Mouse (Mus musculus) limb, embryonic 12.5 days (tissue): ENCODE measurements around the gene Inafm2. TPM values are rescaled to one million over a fixed set of nuclear protein-coding genes. Genes with fewer than 3 reads are reported as not detected.
A peak's percentile ranks its signal among the peaks of the same experiment; 100 is the strongest.

Source experiments
- ATAC-seq: fragments of 200-750 bp; cut with Nextera tagmentation; 2 replicates; pipeline ENCODE4 v1.8.0; 2017; ENCODE audit warnings: low read depth, moderate TSS enrichment; ENCODE audit not compliant: insufficient number of reproducible peaks, insufficient read depth, low FRiP score, low TSS enrichment
- H3K27ac ChIP-seq: fragments of 300-500 bp; sonication (generic); 2 replicates; pipeline ENCODE4 v1.5.1; 2016; ENCODE audit warnings: mild to moderate bottlenecking, moderate library complexity
- H3K27me3 ChIP-seq: fragments of 300-500 bp; sonication (generic); 2 replicates; pipeline ENCODE4 v1.6.1; 2016; ENCODE audit warnings: mild to moderate bottlenecking, moderate library complexity
- H3K36me3 ChIP-seq: fragments of 300-500 bp; sonication (generic); 2 replicates; pipeline ENCODE4 v1.6.1; 2016; ENCODE audit warnings: mild to moderate bottlenecking, moderate library complexity
- H3K4me1 ChIP-seq: fragments of 300-500 bp; sonication (generic); replicated peaks from 2 replicates; pipeline ENCODE4 v1.6.1; 2016
- H3K4me2 ChIP-seq: fragments of 300-500 bp; sonication (generic); 2 replicates; pipeline ENCODE4 v1.6.1; 2016; ENCODE audit warnings: mild to moderate bottlenecking, moderate library complexity
- H3K4me3 ChIP-seq: fragments of 300-500 bp; sonication (generic); replicated peaks from 2 replicates; pipeline ENCODE4 v1.5.1; 2016; ENCODE audit warnings: mild to moderate bottlenecking
- H3K9ac ChIP-seq: fragments of 300-500 bp; sonication (generic); replicated peaks from 2 replicates; pipeline ENCODE4 v1.6.1; 2016; ENCODE audit warnings: mild to moderate bottlenecking, moderate library complexity
- H3K9me3 ChIP-seq: fragments of 300-500 bp; sonication (generic); 2 replicates; pipeline ENCODE4 v1.6.1; 2016; ENCODE audit warnings: mild to moderate bottlenecking, moderate library complexity
- WGBS: fragments of 180-500 bp; shearing (Covaris S2); methylation state at CpG from one replicate; pipeline ENCODE4 v1.1.7; 2016; 5-methylcytosine and 5-hydroxymethylcytosine counted together
- polyA plus RNA-seq: library from polyadenylated mRNA; unstranded; fragments of >200 nt; fragmentation: Nextera tagmentation; extraction: Ambion mirVana; gene quantifications from 2 replicates; pipeline ENCODE4 v1.2.1, GENCODE M21; 2016

Inafm2 gene
- 20.6 and 21.3 TPM in 2 replicates for polyA plus RNA-seq

GRCm38 (mm10) chr2:118745232-118745884 lies at the start of gene Inafm2:
Gene Inafm2 (plus strand): TSS chr2:118745758.
- Histone ChIP-seq H3K4me3 (peak within 1 kb of the TSS; percentile 95), H3K9me3 (no peaks in the 10 kb centered on the region), H3K4me1 (peaks cover 48% of the 10 kb centered on the region), H3K27me3 (peaks cover 35% of the 10 kb centered on the region), H3K27ac (peak within 1 kb of the TSS; percentile 35; the same call in 1 of the 2 replicates), H3K9ac (peak within 1 kb of the TSS; percentile 88), H3K36me3 (no peaks in the 10 kb centered on the region), H3K4me2 (peak within 1 kb of the TSS; percentile 97)
- WGBS, result under 1% methylated on average over 55 of the region's 57 CpGs
- ATAC-seq, result peak; percentile 77; the same call in 1 of the 2 replicates

- Histone ChIP-seq H3K4me2 (no peak overlapping the region), H3K27ac (no peak overlapping the region), H3K36me3 (no peaks in the 10 kb centered on the region), H3K4me3 (no peak overlapping the region), H3K9ac (no peak overlapping the region), H3K9me3 (no peaks in the 10 kb centered on the region), H3K4me1 (peaks cover 14% of the 10 kb centered on the region), H3K27me3 (peaks cover 83% of the 10 kb centered on the region)
- ATAC-seq, result no peak
- WGBS, result 51% methylated on average over 21 of the region's 21 CpGs
These were observed 48.9 kb upstream of the Inafm2 start for GRCm38 (mm10) chr2:118696451-118697308.

- Histone ChIP-seq H3K9ac (no peak overlapping the region), H3K4me1 (peaks cover 17% of the 10 kb centered on the region), H3K27me3 (peaks cover 90% of the 10 kb centered on the region), H3K36me3 (no peaks in the 10 kb centered on the region), H3K4me2 (no peak overlapping the region), H3K27ac (no peak overlapping the region), H3K9me3 (no peaks in the 10 kb centered on the region), H3K4me3 (no peak overlapping the region)
- ATAC-seq, result no peak
- 46% methylated on average over 5 of the region's 5 CpGs for WGBS
These were observed 48.2 kb upstream of the Inafm2 start for GRCm38 (mm10) chr2:118697311-118697877.

GRCm38 (mm10) chr2:118697955-118698354 lies 47.6 kb upstream of the Inafm2 start:
- H3K4me1 ChIP-seq, result peaks cover 22% of the 10 kb centered on the region
- no peak overlapping the region for H3K9ac ChIP-seq
- WGBS, result 24% methylated on average over 7 of the region's 7 CpGs
- no peaks in the 10 kb centered on the region for H3K9me3 ChIP-seq
- no peak overlapping the region for H3K4me3 ChIP-seq
- ATAC-seq, result no peak
- H3K27ac ChIP-seq, result no peak overlapping the region
- H3K36me3 ChIP-seq, result no peaks in the 10 kb centered on the region
- H3K27me3 ChIP-seq, result peaks cover 92% of the 10 kb centered on the region
- no peak overlapping the region for H3K4me2 ChIP-seq

GRCm38 (mm10) chr2:118700179-118701062 lies 45.1 kb upstream of the Inafm2 start:
- Histone ChIP-seq H3K27me3 (peaks cover 96% of the 10 kb centered on the region), H3K36me3 (no peaks in the 10 kb centered on the region), H3K9me3 (no peaks in the 10 kb centered on the region), H3K4me2 (peak overlapping the region; percentile 55), H3K4me3 (peak overlapping the region; percentile 24), H3K27ac (no peak overlapping the region), H3K9ac (no peak overlapping the region), H3K4me1 (peaks cover 37% of the 10 kb centered on the region)
- WGBS, result 2% methylated on average over 32 of the region's 32 CpGs
- ATAC-seq, result no peak

- H3K27ac ChIP-seq, result no peak overlapping the region
- peaks cover 37% of the 10 kb centered on the region for H3K4me1 ChIP-seq
- peak overlapping the region; percentile 55; the same call in 1 of the 2 replicates for H3K4me2 ChIP-seq
- WGBS, result 3% methylated on average over 5 of the region's 5 CpGs
- no peak for ATAC-seq
- H3K9me3 ChIP-seq, result no peaks in the 10 kb centered on the region
- no peaks in the 10 kb centered on the region for H3K36me3 ChIP-seq
- H3K4me3 ChIP-seq, result peak overlapping the region; percentile 24; the same call in 1 of the 2 replicates
- peaks cover 96% of the 10 kb centered on the region for H3K27me3 ChIP-seq
- no peak overlapping the region for H3K9ac ChIP-seq
These were observed 44.4 kb upstream of the Inafm2 start for GRCm38 (mm10) chr2:118701161-118701560.

GRCm38 (mm10) chr2:118701971-118702882 lies 43.3 kb upstream of the Inafm2 start:
- Histone ChIP-seq H3K27ac (no peak overlapping the region), H3K36me3 (no peaks in the 10 kb centered on the region), H3K4me2 (peak overlapping the region; percentile 69), H3K4me1 (peaks cover 42% of the 10 kb centered on the region), H3K4me3 (peak overlapping the region; percentile 42), H3K9me3 (no peaks in the 10 kb centered on the region), H3K27me3 (peaks cover 96% of the 10 kb centered on the region), H3K9ac (no peak overlapping the region; the same call in 1 of the 2 replicates)
- WGBS, result 2% methylated on average over 50 of the region's 51 CpGs
- no peak for ATAC-seq

- Histone ChIP-seq H3K36me3 (no peaks in the 10 kb centered on the region), H3K27ac (no peak overlapping the region), H3K4me1 (peaks cover 40% of the 10 kb centered on the region), H3K4me2 (peak overlapping the region; percentile 69), H3K9ac (peak overlapping the region; percentile 31; the same call in 1 of the 2 replicates), H3K4me3 (peak overlapping the region; percentile 42), H3K27me3 (peaks cover 97% of the 10 kb centered on the region), H3K9me3 (no peaks in the 10 kb centered on the region)
- under 1% methylated on average over 88 of the region's 93 CpGs for WGBS
- ATAC-seq, result no peak
These were observed 42.4 kb upstream of the Inafm2 start for GRCm38 (mm10) chr2:118702883-118703761.
